Mouse (Mus musculus) heart, adult 2 months (tissue): ENCODE data around the gene Rnpep. TPM values are rescaled to one million over a fixed set of nuclear protein-coding genes. Genes with fewer than 3 reads are reported as not detected.

Source experiments
- DNase-seq, 2 experiments: peaks; one replicate each; pipeline ENCODE4 v3.0.0; 2021
- H3K27ac ChIP-seq: fragments of 200-600 bp; 2 replicates; pipeline ENCODE4 v1.8.1; 2022
- H3K27me3 ChIP-seq: fragments of 200-500 bp; 2 replicates; pipeline ENCODE4 v1.6.1; 2012; ENCODE audit warnings: mild to moderate bottlenecking, low read length, inconsistent platforms, mixed read lengths; ENCODE audit not compliant: control insufficient read depth, insufficient read depth
- H3K36me3 ChIP-seq: fragments of 200-500 bp; 2 replicates; pipeline ENCODE4 v1.6.1; 2012; ENCODE audit warnings: low read length, inconsistent platforms; ENCODE audit not compliant: control insufficient read depth, insufficient read depth
- H3K4me1 ChIP-seq: fragments of 200-500 bp; 2 replicates; pipeline ENCODE4 v1.6.1; 2011; ENCODE audit warnings: low read length; ENCODE audit not compliant: control insufficient read depth, insufficient read depth
- H3K4me3 ChIP-seq: fragments of 200-600 bp; 2 replicates; pipeline ENCODE4 v1.8.1; 2022
- H3K79me2 ChIP-seq: fragments of 200-500 bp; replicated peaks from 2 replicates; pipeline ENCODE4 v1.6.1; 2012; ENCODE audit warnings: mild to moderate bottlenecking, inconsistent platforms, low read length, moderate library complexity, mixed read lengths; ENCODE audit not compliant: control insufficient read depth, insufficient read depth
- H3K9ac ChIP-seq: fragments of 200-500 bp; 2 replicates; pipeline ENCODE4 v1.6.1; 2012; ENCODE audit warnings: low read depth, mild to moderate bottlenecking, control low read depth, inconsistent platforms, low read length, mixed read lengths
- CTCF ChIP-seq: fragments of 200-600 bp; IDR thresholded peaks from 2 replicates; pipeline ENCODE4 v1.8.1; 2022; ENCODE audit warnings: antibody characterized with exemption, mild to moderate bottlenecking, moderate library complexity
- EP300 ChIP-seq: fragments of 200-500 bp; IDR thresholded peaks from 2 replicates; pipeline ENCODE4 v1.6.1; 2011; ENCODE audit warnings: low read depth, low read length, control low read depth; ENCODE audit not compliant: insufficient read depth
- POLR2A ChIP-seq: fragments of 200-500 bp; IDR thresholded peaks from 2 replicates; pipeline ENCODE4 v1.6.1; 2011; ENCODE audit warnings: mild to moderate bottlenecking, low read depth, low read length, control low read depth; ENCODE audit not compliant: insufficient read depth
- WGBS: fragments of 180-500 bp; shearing (Covaris S2); methylation state at CpG from one replicate; pipeline ENCODE4 v1.1.7; 2018; 5-methylcytosine and 5-hydroxymethylcytosine counted together
- intact Hi-C: fragments of 180-260 bp; cut with DNase I; formaldehyde crosslinking; loops from one replicate; pipeline ENCODE4 v1.15.1; 2025
- polyA plus RNA-seq: library from polyadenylated mRNA; depleted of rRNA; stranded (reverse); fragments of >200 nt; gene quantifications from 2 replicates; pipeline ENCODE4 v1.2.3, GENCODE M21; 2012; rRNA removed
- total RNA-seq, 2 experiments: library from RNA; stranded (reverse); gene quantifications; 2 replicates each; pipeline ENCODE4 v1.2.3; 2021

Rnpep gene
- total and polyA plus RNA-seq, 3 experiments: 14.0 to 22.6 (median 20.0) TPM

- DNase-seq: no peak
- WGBS: 84% methylated on average over 13 of the region's 13 CpGs
- H3K4me3 ChIP-seq: no peak overlapping the region
- H3K4me1 ChIP-seq: no peaks in the 10 kb centered on the region
- H3K9ac ChIP-seq: no peak overlapping the region
- no peak overlapping the region for H3K27ac ChIP-seq
- intact Hi-C loops: no loop called here
- TF ChIP-seq POLR2A: no peak
- TF ChIP-seq CTCF: no peak
- no peak for TF ChIP-seq EP300
- no peaks in the 10 kb centered on the region for H3K79me2 ChIP-seq
- no peaks in the 10 kb centered on the region for H3K27me3 ChIP-seq
- no peaks in the 10 kb centered on the region for H3K36me3 ChIP-seq
Observed at GRCm38 (mm10) chr1:135227339-135227950, 56.4 kb downstream of the Rnpep start.

- H3K27ac ChIP-seq: no peak overlapping the region
- no peaks in the 10 kb centered on the region for H3K27me3 ChIP-seq
- no peak for TF ChIP-seq POLR2A
- TF ChIP-seq CTCF: no peak
- TF ChIP-seq EP300: no peak
- intact Hi-C loops: no loop called here
- H3K36me3 ChIP-seq: no peaks in the 10 kb centered on the region
- 53% methylated on average over 6 of the region's 6 CpGs for WGBS
- no peak for DNase-seq
- H3K79me2 ChIP-seq: no peaks in the 10 kb centered on the region
- H3K9ac ChIP-seq: no peak overlapping the region
- H3K4me3 ChIP-seq: no peak overlapping the region
- H3K4me1 ChIP-seq: no peaks in the 10 kb centered on the region
Observed at GRCm38 (mm10) chr1:135224981-135225604, 58.8 kb downstream of the Rnpep start.

- no peaks in the 10 kb centered on the region for H3K36me3 ChIP-seq
- no peak for TF ChIP-seq CTCF
- TF ChIP-seq POLR2A: no peak
- TF ChIP-seq EP300: no peak
- no peak overlapping the region for H3K27ac ChIP-seq
- no peaks in the 10 kb centered on the region for H3K4me1 ChIP-seq
- H3K9ac ChIP-seq: no peak overlapping the region
- DNase-seq: no peak
- WGBS: 64% methylated on average over 3 of the region's 3 CpGs
- no peaks in the 10 kb centered on the region for H3K27me3 ChIP-seq
- intact Hi-C loops: no loop called here
- H3K79me2 ChIP-seq: no peaks in the 10 kb centered on the region
- no peak overlapping the region for H3K4me3 ChIP-seq
Observed at GRCm38 (mm10) chr1:135224147-135224546, 59.7 kb downstream of the Rnpep start.

- H3K9ac ChIP-seq: no peak overlapping the region
- no peak for DNase-seq
- H3K27ac ChIP-seq: no peak overlapping the region
- no peaks in the 10 kb centered on the region for H3K27me3 ChIP-seq
- WGBS: 71% methylated on average over 13 of the region's 13 CpGs
- intact Hi-C loops: no loop called here
- H3K79me2 ChIP-seq: no peaks in the 10 kb centered on the region
- no peaks in the 10 kb centered on the region for H3K4me1 ChIP-seq
- TF ChIP-seq CTCF (no peak), POLR2A (no peak), EP300 (no peak)
- H3K4me3 ChIP-seq: no peak overlapping the region
- no peaks in the 10 kb centered on the region for H3K36me3 ChIP-seq
Observed at GRCm38 (mm10) chr1:135217607-135218233, 66.2 kb downstream of the Rnpep start.

GRCm38 (mm10) chr1:135213772-135214640 is 69.9 kb downstream of the Rnpep start:
- WGBS: 82% methylated on average over 9 of the region's 9 CpGs
- Histone ChIP-seq H3K36me3 (no peaks in the 10 kb centered on the region), H3K4me1 (no peaks in the 10 kb centered on the region), H3K79me2 (no peaks in the 10 kb centered on the region), H3K27me3 (no peaks in the 10 kb centered on the region), H3K27ac (no peak overlapping the region), H3K4me3 (no peak overlapping the region), H3K9ac (no peak overlapping the region)
- no peak for TF ChIP-seq POLR2A
- TF ChIP-seq EP300: no peak
- no peak for TF ChIP-seq CTCF
- intact Hi-C loops: no loop called here
- no peak for DNase-seq

Other genes starting within 250 kb of the Rnpep start
- 10 to 100 TPM; 12.2 to 14.4 TPM for gene Lgr6, start 178.8 kb downstream of the Rnpep start, total RNA-seq
- 12.6 and 21.5 TPM in 2 replicates for gene Lgr6, start 178.8 kb downstream of the Rnpep start, polyA plus RNA-seq
- gene Ptpn7, start 151.4 kb downstream of the Rnpep start, total RNA-seq: under 1 TPM; 0.73 to 0.82 TPM
- 0.82 and 1.4 TPM in 2 replicates for gene Ptpn7, start 151.4 kb downstream of the Rnpep start, polyA plus RNA-seq
- 10 to 100 TPM; 20.1 to 21.0 TPM for gene Arl8a, start 137.3 kb downstream of the Rnpep start, total RNA-seq
- gene Arl8a, start 137.3 kb downstream of the Rnpep start, polyA plus RNA-seq: 30.5 and 32.5 TPM in 2 replicates
- under 1 TPM; 0.97 to 0.98 TPM for gene Gpr37l1, start 116.4 kb downstream of the Rnpep start, total RNA-seq
- 2.3 and 3.6 TPM in 2 replicates for gene Gpr37l1, start 116.4 kb downstream of the Rnpep start, polyA plus RNA-seq
- not detected for gene Elf3, start 25.5 kb downstream of the Rnpep start, total RNA-seq
- gene Elf3, start 25.5 kb downstream of the Rnpep start, polyA plus RNA-seq: 2.0 TPM in 1 of 2 replicates, not detected in the other
- 100 to 1,000 TPM; 325 to 370 TPM for gene Timm17a, start 29.7 kb upstream of the Rnpep start, total RNA-seq
- gene Timm17a, start 29.7 kb upstream of the Rnpep start, polyA plus RNA-seq: 185 and 239 TPM in 2 replicates
- gene Lmod1, start 40.7 kb upstream of the Rnpep start, total RNA-seq: 1 to 10 TPM; 3.7 to 4.7 TPM
- gene Lmod1, start 40.7 kb upstream of the Rnpep start, polyA plus RNA-seq: 4.8 and 6.4 TPM in 2 replicates
- gene Shisa4, start 91.2 kb upstream of the Rnpep start, total RNA-seq: 1 to 10 TPM; 2.2 to 2.3 TPM
- gene Shisa4, start 91.2 kb upstream of the Rnpep start, polyA plus RNA-seq: 6.7 and 10.4 TPM in 2 replicates
- gene Ipo9, start 146.4 kb upstream of the Rnpep start, total RNA-seq: 10 to 100 TPM; 31.9 to 35.3 TPM
- 40.8 and 64.6 TPM in 2 replicates for gene Ipo9, start 146.4 kb upstream of the Rnpep start, polyA plus RNA-seq